Mouse (Mus musculus) midbrain, embryonic 13.5 days (tissue): Measurements from ENCODE around the gene BC052040. TPM values are rescaled to one million over a fixed set of nuclear protein-coding genes. Genes with fewer than 3 reads are reported as not detected.

Source experiments
- ATAC-seq: fragments of 200-750 bp; cut with Nextera tagmentation; 2 replicates; pipeline ENCODE4 v1.8.0; 2017; ENCODE audit warnings: mild to moderate bottlenecking, moderate TSS enrichment, moderate library complexity
- H3K27ac ChIP-seq: fragments of 300-500 bp; sonication (generic); 2 replicates; pipeline ENCODE4 v1.5.1; 2015; ENCODE audit warnings: inconsistent platforms, mild to moderate bottlenecking, moderate library complexity
- H3K27me3 ChIP-seq: fragments of 300-500 bp; sonication (generic); 2 replicates; pipeline ENCODE4 v1.6.1; 2015; ENCODE audit warnings: mild to moderate bottlenecking, inconsistent platforms
- H3K36me3 ChIP-seq: fragments of 300-500 bp; sonication (generic); 2 replicates; pipeline ENCODE4 v1.6.1; 2015; ENCODE audit warnings: mild to moderate bottlenecking, inconsistent platforms
- H3K4me1 ChIP-seq: fragments of 300-500 bp; sonication (generic); replicated peaks from 2 replicates; pipeline ENCODE4 v1.6.1; 2015; ENCODE audit warnings: inconsistent platforms
- H3K4me2 ChIP-seq: fragments of 300-500 bp; sonication (generic); replicated peaks from 2 replicates; pipeline ENCODE4 v1.6.1; 2015; ENCODE audit warnings: moderate library complexity, mild to moderate bottlenecking, inconsistent platforms
- H3K4me3 ChIP-seq: fragments of 300-500 bp; sonication (generic); replicated peaks from 2 replicates; pipeline ENCODE4 v1.5.1; 2015; ENCODE audit warnings: mild to moderate bottlenecking, inconsistent platforms
- H3K9ac ChIP-seq: fragments of 300-500 bp; sonication (generic); replicated peaks from 2 replicates; pipeline ENCODE4 v1.6.1; 2015; ENCODE audit warnings: mild to moderate bottlenecking, inconsistent platforms
- H3K9me3 ChIP-seq: fragments of 300-500 bp; sonication (generic); 2 replicates; pipeline ENCODE4 v1.6.1; 2016; ENCODE audit warnings: mild to moderate bottlenecking, inconsistent platforms
- WGBS: fragments of 180-500 bp; shearing (Covaris S2); methylation state at CpG from one replicate; pipeline ENCODE4 v1.1.7; 2015; 5-methylcytosine and 5-hydroxymethylcytosine counted together
- polyA plus RNA-seq: library from polyadenylated mRNA; unstranded; fragments of >200 nt; fragmentation: Nextera tagmentation; extraction: Ambion mirVana; gene quantifications from 2 replicates; pipeline ENCODE4 v1.2.1, GENCODE M21; 2015

BC052040 gene
- polyA plus RNA-seq, 1 experiment from 2014 or later, result 15.4 TPM

DNA sequence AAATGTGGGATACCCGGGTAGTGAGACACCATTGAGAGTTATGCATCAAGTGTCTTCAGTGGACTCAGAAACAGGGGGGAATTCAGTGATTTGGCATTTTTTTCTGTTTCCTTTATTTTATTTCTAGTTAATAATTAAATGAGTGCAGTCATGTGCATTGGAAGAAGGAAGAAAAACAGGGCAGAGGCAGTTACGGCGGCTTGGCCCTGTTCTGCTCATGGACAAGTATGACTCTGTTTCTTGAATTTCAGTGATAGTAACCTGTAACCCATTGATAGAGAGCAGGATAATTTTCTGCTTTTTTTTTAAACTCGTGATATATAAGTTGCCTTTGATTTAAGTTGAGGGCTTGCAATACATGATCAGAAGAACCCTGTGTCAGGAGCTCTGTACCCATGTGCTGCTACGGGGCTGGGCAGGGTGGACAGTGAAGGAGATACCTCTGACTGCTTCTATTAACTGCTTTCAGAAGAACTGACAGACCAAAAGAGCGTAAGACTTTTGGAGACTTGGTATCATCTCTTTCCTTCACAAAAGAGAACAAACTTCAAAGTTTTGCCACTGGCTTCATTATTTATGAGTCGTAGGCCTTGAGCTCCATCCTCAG lies 91.6 kb downstream of the BC052040 start:
- ATAC-seq, result no peak
- H3K27ac ChIP-seq, result no peak overlapping the region

GRCm38 (mm10) chr2:115678786-115679185 lies 97.3 kb downstream of the BC052040 start:
- H3K27me3 ChIP-seq, result no peaks in the 10 kb centered on the region
- no peaks in the 10 kb centered on the region for H3K9me3 ChIP-seq
- no peaks in the 10 kb centered on the region for H3K4me1 ChIP-seq
- no peak overlapping the region for H3K4me2 ChIP-seq
- WGBS, result 84% methylated on average over 5 of the region's 5 CpGs
- no peaks in the 10 kb centered on the region for H3K36me3 ChIP-seq
- H3K27ac ChIP-seq, result no peak overlapping the region
- ATAC-seq, result no peak
- H3K9ac ChIP-seq, result no peak overlapping the region
- no peak overlapping the region for H3K4me3 ChIP-seq

More for the DNA sequence above, 91.6 kb downstream of the BC052040 start:
- H3K4me3 ChIP-seq, result no peak overlapping the region
- H3K4me1 ChIP-seq, result no peaks in the 10 kb centered on the region
- H3K9me3 ChIP-seq, result no peaks in the 10 kb centered on the region
- no peaks in the 10 kb centered on the region for H3K27me3 ChIP-seq
- no peaks in the 10 kb centered on the region for H3K36me3 ChIP-seq
- H3K9ac ChIP-seq, result no peak overlapping the region
- WGBS, result 87% methylated on average over 7 of the region's 7 CpGs
- H3K4me2 ChIP-seq, result no peak overlapping the region

DNA sequence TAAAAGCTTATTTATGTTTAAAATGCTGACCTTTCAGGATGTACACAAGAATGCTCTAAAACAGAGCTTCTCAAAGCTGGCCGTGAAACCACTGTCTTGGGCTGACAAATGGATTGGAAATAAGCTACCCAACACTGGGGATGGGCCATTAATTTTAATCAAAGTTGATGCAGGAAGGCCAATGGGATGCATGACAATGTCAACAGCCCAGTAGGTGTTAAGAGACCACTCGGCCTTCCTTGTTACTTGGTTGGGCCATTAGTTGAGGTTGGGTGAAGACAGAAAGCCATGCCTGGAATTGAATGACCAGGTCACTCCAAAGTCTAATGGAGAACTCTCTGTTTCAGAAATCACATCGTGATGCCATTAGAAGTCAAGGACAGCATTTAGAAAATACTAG lies 103.7 kb downstream of the BC052040 start:
- H3K36me3 ChIP-seq, result no peaks in the 10 kb centered on the region
- ATAC-seq, result no peak
- WGBS, result 81% methylated on average over 3 of the region's 3 CpGs
- H3K27ac ChIP-seq, result no peak overlapping the region
- no peaks in the 10 kb centered on the region for H3K9me3 ChIP-seq
- no peaks in the 10 kb centered on the region for H3K27me3 ChIP-seq
- H3K4me3 ChIP-seq, result no peak overlapping the region
- no peak overlapping the region for H3K4me2 ChIP-seq
- no peak overlapping the region for H3K9ac ChIP-seq
- H3K4me1 ChIP-seq, result peaks cover 3% of the 10 kb centered on the region; the same call in 1 of the 2 replicates

GRCm38 (mm10) chr2:115687612-115688011 lies 106.1 kb downstream of the BC052040 start:
- no peak for ATAC-seq
- Histone ChIP-seq H3K27ac (no peak overlapping the region), H3K4me1 (peaks cover 3% of the 10 kb centered on the region; the same call in 1 of the 2 replicates), H3K9ac (no peak overlapping the region), H3K9me3 (no peaks in the 10 kb centered on the region), H3K36me3 (no peaks in the 10 kb centered on the region), H3K27me3 (no peaks in the 10 kb centered on the region), H3K4me3 (no peak overlapping the region), H3K4me2 (no peak overlapping the region)
- WGBS, result 94% methylated on average over 4 of the region's 4 CpGs

GRCm38 (mm10) chr2:115688282-115688681 lies 106.8 kb downstream of the BC052040 start:
- Histone ChIP-seq H3K4me3 (no peak overlapping the region), H3K27ac (no peak overlapping the region), H3K9me3 (no peaks in the 10 kb centered on the region), H3K27me3 (no peaks in the 10 kb centered on the region), H3K4me2 (no peak overlapping the region), H3K9ac (no peak overlapping the region), H3K36me3 (no peaks in the 10 kb centered on the region), H3K4me1 (peaks cover 3% of the 10 kb centered on the region; the same call in 1 of the 2 replicates)
- peak; percentile 79 for ATAC-seq
- 58% methylated on average over 6 of the region's 6 CpGs for WGBS

DNA sequence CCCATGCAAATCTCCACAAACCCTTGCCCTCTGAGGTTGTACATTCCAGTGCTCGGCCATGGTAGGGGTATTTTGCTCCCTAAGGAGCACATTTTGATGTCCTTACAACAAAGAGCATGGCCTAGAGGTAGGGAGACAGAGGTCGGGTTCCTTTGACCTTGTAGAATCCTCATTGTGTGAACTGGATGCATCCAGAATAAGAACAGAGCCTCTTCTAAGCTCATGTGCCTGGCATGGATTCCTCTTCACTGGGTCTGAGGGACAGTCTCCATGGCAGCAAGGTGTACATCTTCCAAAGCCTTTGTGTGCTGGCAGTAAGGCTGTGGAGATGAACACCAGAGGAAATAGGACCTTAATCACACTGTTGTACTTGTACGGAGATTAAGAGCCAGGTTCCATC lies 112.3 kb downstream of the BC052040 start:
- Histone ChIP-seq H3K4me1 (no peaks in the 10 kb centered on the region), H3K4me2 (no peak overlapping the region), H3K27ac (no peak overlapping the region), H3K9ac (no peak overlapping the region), H3K4me3 (no peak overlapping the region), H3K27me3 (no peaks in the 10 kb centered on the region), H3K9me3 (no peaks in the 10 kb centered on the region), H3K36me3 (no peaks in the 10 kb centered on the region)
- WGBS, result 61% methylated on average over 3 of the region's 3 CpGs
- ATAC-seq, result no peak

DNA sequence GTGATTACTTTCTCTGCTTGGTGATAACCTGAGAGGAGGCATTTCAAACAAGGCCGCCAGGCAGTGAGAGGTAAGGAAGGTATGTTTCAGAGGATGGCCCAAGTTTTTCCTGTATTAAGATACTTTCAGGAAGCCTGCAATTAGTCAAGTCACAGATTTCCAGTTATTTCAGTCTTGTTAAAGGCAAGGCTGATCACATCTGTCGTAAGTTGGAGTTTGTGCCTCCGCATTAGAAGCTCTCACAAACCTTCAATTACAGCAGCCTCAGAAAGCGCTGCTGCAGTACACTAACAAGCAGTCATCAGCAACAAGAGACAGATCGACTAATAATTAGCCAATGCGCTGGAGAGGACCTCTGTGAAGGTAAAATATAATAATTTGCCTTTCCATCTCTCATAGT lies 112.9 kb downstream of the BC052040 start:
- Histone ChIP-seq H3K36me3 (no peaks in the 10 kb centered on the region), H3K27me3 (no peaks in the 10 kb centered on the region), H3K4me1 (no peaks in the 10 kb centered on the region), H3K4me2 (no peak overlapping the region), H3K4me3 (no peak overlapping the region), H3K9ac (no peak overlapping the region), H3K9me3 (no peaks in the 10 kb centered on the region), H3K27ac (no peak overlapping the region)
- WGBS, result 89% methylated on average over 6 of the region's 6 CpGs
- no peak for ATAC-seq

- no peak overlapping the region for H3K27ac ChIP-seq
- no peak overlapping the region for H3K4me3 ChIP-seq
- no peak for ATAC-seq
- H3K9me3 ChIP-seq, result no peaks in the 10 kb centered on the region; the same call in 1 of the 2 replicates
- H3K4me1 ChIP-seq, result no peaks in the 10 kb centered on the region
- H3K36me3 ChIP-seq, result peaks cover 3% of the 10 kb centered on the region; the same call in 1 of the 2 replicates
- WGBS, result 96% methylated on average over 5 of the region's 5 CpGs
- H3K4me2 ChIP-seq, result no peak overlapping the region
- H3K9ac ChIP-seq, result no peak overlapping the region
- H3K27me3 ChIP-seq, result no peaks in the 10 kb centered on the region
Observed at GRCm38 (mm10) chr2:115699032-115699431, 117.5 kb downstream of the BC052040 start.

DNA sequence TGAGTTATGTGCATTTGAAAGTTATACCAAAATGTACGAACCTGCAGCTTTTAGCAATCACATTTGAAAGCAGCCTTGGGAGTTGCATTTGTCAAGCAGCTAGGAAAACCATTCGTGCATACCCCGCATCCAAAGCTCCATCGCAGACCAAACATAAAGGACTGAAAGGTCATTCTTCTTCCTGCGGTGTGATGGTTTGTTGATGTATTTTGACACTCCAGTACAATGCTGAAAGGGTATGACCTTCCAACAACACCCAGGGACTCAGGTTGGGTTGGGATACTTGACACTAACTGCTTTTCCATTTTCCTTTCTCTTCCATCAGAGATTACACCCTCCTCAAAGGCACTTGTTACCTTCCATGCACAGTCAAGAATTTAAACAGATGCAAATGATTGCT lies 121.1 kb downstream of the BC052040 start:
- ATAC-seq, result no peak
- 77% methylated on average over 5 of the region's 5 CpGs for WGBS
- Histone ChIP-seq H3K36me3 (peaks cover 3% of the 10 kb centered on the region; the same call in 1 of the 2 replicates), H3K27ac (no peak overlapping the region), H3K9me3 (no peaks in the 10 kb centered on the region; the same call in 1 of the 2 replicates), H3K4me2 (no peak overlapping the region), H3K9ac (no peak overlapping the region), H3K4me3 (no peak overlapping the region), H3K27me3 (no peaks in the 10 kb centered on the region), H3K4me1 (peaks cover 6% of the 10 kb centered on the region; the same call in 1 of the 2 replicates)

DNA sequence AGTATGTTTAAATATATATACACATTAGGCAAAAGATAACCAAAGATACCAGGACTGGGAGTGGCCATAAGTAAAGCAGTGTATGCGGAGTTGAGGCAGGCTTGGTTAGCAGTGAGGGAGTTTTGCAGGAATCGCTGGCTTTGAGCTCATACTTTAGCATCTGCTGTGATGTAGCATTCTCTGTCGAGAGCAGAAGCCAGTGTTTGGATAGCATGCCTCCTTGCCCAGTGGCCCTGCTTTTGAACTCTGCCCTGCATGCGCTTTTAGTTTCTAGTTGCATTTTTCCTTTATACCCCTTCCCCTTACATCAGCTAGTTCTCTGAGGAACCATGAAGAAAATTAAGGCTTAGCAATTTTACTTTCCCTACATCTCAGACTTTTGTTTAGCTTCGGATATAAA lies 136.0 kb downstream of the BC052040 start:
- no peaks in the 10 kb centered on the region for H3K27me3 ChIP-seq
- ATAC-seq, result no peak
- no peak overlapping the region for H3K27ac ChIP-seq
- peaks cover 7% of the 10 kb centered on the region; the same call in 1 of the 2 replicates for H3K4me1 ChIP-seq
- H3K4me3 ChIP-seq, result no peak overlapping the region
- H3K36me3 ChIP-seq, result 0 out of 2 replicates have a peak, but pooled peaks cover 6% of the 10 kb centered on the region
- H3K9me3 ChIP-seq, result 0 out of 2 replicates have a peak, but pooled peaks cover 9% of the 10 kb centered on the region
- WGBS, result 87% methylated on average over 5 of the region's 5 CpGs
- no peak overlapping the region for H3K9ac ChIP-seq
- no peak overlapping the region for H3K4me2 ChIP-seq

GRCm38 (mm10) chr2:115717980-115718379 lies 136.5 kb downstream of the BC052040 start:
- WGBS, result 95% methylated on average over 3 of the region's 3 CpGs
- Histone ChIP-seq H3K27me3 (no peaks in the 10 kb centered on the region), H3K9ac (no peak overlapping the region), H3K36me3 (0 out of 2 replicates have a peak, but pooled peaks cover 6% of the 10 kb centered on the region), H3K4me3 (no peak overlapping the region), H3K4me2 (no peak overlapping the region), H3K9me3 (0 out of 2 replicates have a peak, but pooled peaks cover 9% of the 10 kb centered on the region), H3K4me1 (peaks cover 10% of the 10 kb centered on the region; the same call in 1 of the 2 replicates), H3K27ac (no peak overlapping the region)
- ATAC-seq, result no peak

- ATAC-seq, result peak; percentile 73
- Histone ChIP-seq H3K36me3 (0 out of 2 replicates have a peak, but pooled peaks cover 6% of the 10 kb centered on the region), H3K27ac (no peak overlapping the region), H3K9me3 (0 out of 2 replicates have a peak, but pooled peaks cover 9% of the 10 kb centered on the region), H3K4me2 (no peak overlapping the region), H3K9ac (no peak overlapping the region), H3K4me1 (peaks cover 32% of the 10 kb centered on the region), H3K27me3 (no peaks in the 10 kb centered on the region), H3K4me3 (no peak overlapping the region)
- WGBS, result 14% methylated on average over 8 of the region's 8 CpGs
Observed at GRCm38 (mm10) chr2:115723452-115723851, 141.9 kb downstream of the BC052040 start.
